Mouse (Mus musculus) G1E (cell line): ENCODE results near the gene Rbl2.

Source experiments
- CTCF ChIP-seq: IDR thresholded peaks from 2 replicates; pipeline ENCODE4 v1.5.1; 2012; ENCODE audit warnings: low read depth, low read length, inconsistent platforms, mixed read lengths
- TAL1 ChIP-seq: conservative IDR thresholded peaks from 2 replicates; pipeline ENCODE4 v1.6.1; 2012; ENCODE audit warnings: low read depth, low read length, inconsistent platforms, mixed read lengths

DNA sequence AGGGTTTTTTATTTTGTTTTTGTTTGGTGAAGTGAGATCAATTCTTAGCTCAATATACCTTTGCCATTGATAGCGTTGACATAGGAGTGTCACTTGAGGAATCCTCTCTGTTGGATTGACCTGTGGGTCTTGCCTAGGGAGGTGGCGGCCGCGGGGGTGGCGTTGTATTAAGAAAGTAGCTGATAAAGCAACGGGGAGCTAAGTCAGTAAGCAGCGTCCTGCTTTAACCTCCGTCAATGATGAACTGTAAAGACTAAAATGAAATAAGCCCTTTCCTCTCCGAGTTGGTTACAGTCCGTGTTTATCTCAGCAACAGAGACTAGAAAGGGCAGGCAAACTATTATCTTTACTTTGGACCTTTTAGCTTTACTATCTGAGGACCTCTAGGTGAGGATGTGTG, 450 bp upstream of the Rbl2 start:
- TF ChIP-seq CTCF, result no peak
- TF ChIP-seq TAL1, result no peak
